Comparison of ENCODE assay signal across 1 mouse cellular context in genomic region chr4:119178331-119178730, GRCm38 (mm10).
TF ChIP-seq lines count a peak whose summit lies in the region.

No protein-coding gene starts in this region.

TF ChIP-seq in MEL, 35 proteins besides CTCF, POLR2A, EP300 and RAD21 (continued from another document):
- TF ChIP-seq MAZ (IDR thresholded peaks at IDR 0.05; ENCODE audit: low read depth, low read length) = no peak
- TF ChIP-seq POLR2AphosphoS2 (IDR thresholded peaks at IDR 0.05; ENCODE audit: low read length) = peak; percentile 19; the same call in 1 of the 2 replicates
